Mouse (Mus musculus): ENCODE data around the gene Pacrg. TPM values are rescaled to one million over a fixed set of nuclear protein-coding genes. Genes with fewer than 3 reads are reported as not detected.

The Pacrg gene
- polyA plus RNA-seq, 1 experiment: 264 TPM

GRCm38 (mm10) chr17:10439815-10440214 is 400.3 kb downstream of the Pacrg start:
- Histone ChIP-seq H3K27me3 (ENCODE audit: control insufficient read depth, insufficient read depth, low read length) (no peaks in the 10 kb centered on the region), H3K27ac (ENCODE audit: control insufficient read depth, insufficient read depth, low read depth, low read length) (no peak overlapping the region), H3K4me1 (ENCODE audit: control insufficient read depth, insufficient read depth, low read length) (peaks cover 3% of the 10 kb centered on the region; the same call in 1 of the 2 replicates), H3K4me3 (ENCODE audit: control insufficient read depth, low read depth, low read length) (no peak overlapping the region), H3K36me3 (ENCODE audit: control insufficient read depth, insufficient read depth, low read length) (no peaks in the 10 kb centered on the region)
- no peak for TF ChIP-seq CTCF (IDR thresholded peaks at IDR 0.05; ENCODE audit: control insufficient read depth, insufficient read depth, insufficient replicate concordance, low read depth, low read length)
- no peak for TF ChIP-seq POLR2A (IDR thresholded peaks at IDR 0.05; ENCODE audit: control insufficient read depth, low read depth, low read length)

GRCm38 (mm10) chr17:10434867-10435266 is 405.2 kb downstream of the Pacrg start:
- Histone ChIP-seq H3K27me3 (ENCODE audit: control insufficient read depth, insufficient read depth, low read length) (no peaks in the 10 kb centered on the region), H3K4me3 (ENCODE audit: control insufficient read depth, low read depth, low read length) (no peak overlapping the region), H3K4me1 (ENCODE audit: control insufficient read depth, insufficient read depth, low read length) (no peaks in the 10 kb centered on the region), H3K27ac (ENCODE audit: control insufficient read depth, insufficient read depth, low read depth, low read length) (no peak overlapping the region), H3K36me3 (ENCODE audit: control insufficient read depth, insufficient read depth, low read length) (no peaks in the 10 kb centered on the region)
- TF ChIP-seq CTCF (IDR thresholded peaks at IDR 0.05; ENCODE audit: control insufficient read depth, insufficient read depth, insufficient replicate concordance, low read depth, low read length): no peak
- TF ChIP-seq POLR2A (IDR thresholded peaks at IDR 0.05; ENCODE audit: control insufficient read depth, low read depth, low read length): no peak

- no peaks in the 10 kb centered on the region for H3K27me3 ChIP-seq (ENCODE audit: control insufficient read depth, insufficient read depth, low read length)
- H3K27ac ChIP-seq (ENCODE audit: control insufficient read depth, insufficient read depth, low read depth, low read length): no peak overlapping the region
- TF ChIP-seq CTCF (IDR thresholded peaks at IDR 0.05; ENCODE audit: control insufficient read depth, insufficient read depth, insufficient replicate concordance, low read depth, low read length) (no peak), POLR2A (IDR thresholded peaks at IDR 0.05; ENCODE audit: control insufficient read depth, low read depth, low read length) (no peak)
- H3K4me1 ChIP-seq (ENCODE audit: control insufficient read depth, insufficient read depth, low read length): no peaks in the 10 kb centered on the region
- H3K36me3 ChIP-seq (ENCODE audit: control insufficient read depth, insufficient read depth, low read length): no peaks in the 10 kb centered on the region
- no peak overlapping the region for H3K4me3 ChIP-seq (ENCODE audit: control insufficient read depth, low read depth, low read length)
These were observed 407.5 kb downstream of the Pacrg start for GRCm38 (mm10) chr17:10432525-10433180.

GRCm38 (mm10) chr17:10431849-10432524 is 408.1 kb downstream of the Pacrg start:
- Histone ChIP-seq H3K27ac (ENCODE audit: control insufficient read depth, insufficient read depth, low read depth, low read length) (no peak overlapping the region), H3K27me3 (ENCODE audit: control insufficient read depth, insufficient read depth, low read length) (no peaks in the 10 kb centered on the region), H3K36me3 (ENCODE audit: control insufficient read depth, insufficient read depth, low read length) (no peaks in the 10 kb centered on the region), H3K4me3 (ENCODE audit: control insufficient read depth, low read depth, low read length) (no peak overlapping the region), H3K4me1 (ENCODE audit: control insufficient read depth, insufficient read depth, low read length) (no peaks in the 10 kb centered on the region)
- no peak for TF ChIP-seq CTCF (IDR thresholded peaks at IDR 0.05; ENCODE audit: control insufficient read depth, insufficient read depth, insufficient replicate concordance, low read depth, low read length)
- TF ChIP-seq POLR2A (IDR thresholded peaks at IDR 0.05; ENCODE audit: control insufficient read depth, low read depth, low read length): no peak

GRCm38 (mm10) chr17:10430831-10431230 is 409.3 kb downstream of the Pacrg start:
- no peak overlapping the region for H3K4me3 ChIP-seq (ENCODE audit: control insufficient read depth, low read depth, low read length)
- TF ChIP-seq POLR2A (IDR thresholded peaks at IDR 0.05; ENCODE audit: control insufficient read depth, low read depth, low read length): no peak
- TF ChIP-seq CTCF (IDR thresholded peaks at IDR 0.05; ENCODE audit: control insufficient read depth, insufficient read depth, insufficient replicate concordance, low read depth, low read length): no peak
- H3K36me3 ChIP-seq (ENCODE audit: control insufficient read depth, insufficient read depth, low read length): no peaks in the 10 kb centered on the region
- no peaks in the 10 kb centered on the region for H3K27me3 ChIP-seq (ENCODE audit: control insufficient read depth, insufficient read depth, low read length)
- no peak overlapping the region for H3K27ac ChIP-seq (ENCODE audit: control insufficient read depth, insufficient read depth, low read depth, low read length)
- no peaks in the 10 kb centered on the region for H3K4me1 ChIP-seq (ENCODE audit: control insufficient read depth, insufficient read depth, low read length)

- H3K4me3 ChIP-seq (ENCODE audit: control insufficient read depth, low read depth, low read length): no peak overlapping the region
- H3K4me1 ChIP-seq (ENCODE audit: control insufficient read depth, insufficient read depth, low read length): no peaks in the 10 kb centered on the region
- TF ChIP-seq POLR2A (IDR thresholded peaks at IDR 0.05; ENCODE audit: control insufficient read depth, low read depth, low read length) (no peak), CTCF (IDR thresholded peaks at IDR 0.05; ENCODE audit: control insufficient read depth, insufficient read depth, insufficient replicate concordance, low read depth, low read length) (no peak)
- no peaks in the 10 kb centered on the region for H3K27me3 ChIP-seq (ENCODE audit: control insufficient read depth, insufficient read depth, low read length)
- H3K36me3 ChIP-seq (ENCODE audit: control insufficient read depth, insufficient read depth, low read length): no peaks in the 10 kb centered on the region
- H3K27ac ChIP-seq (ENCODE audit: control insufficient read depth, insufficient read depth, low read depth, low read length): no peak overlapping the region
These were observed 410.7 kb downstream of the Pacrg start for GRCm38 (mm10) chr17:10429406-10429805.

- no peak overlapping the region for H3K27ac ChIP-seq (ENCODE audit: control insufficient read depth, insufficient read depth, low read depth, low read length)
- H3K4me1 ChIP-seq (ENCODE audit: control insufficient read depth, insufficient read depth, low read length): no peaks in the 10 kb centered on the region
- no peaks in the 10 kb centered on the region for H3K27me3 ChIP-seq (ENCODE audit: control insufficient read depth, insufficient read depth, low read length)
- no peaks in the 10 kb centered on the region for H3K36me3 ChIP-seq (ENCODE audit: control insufficient read depth, insufficient read depth, low read length)
- no peak for TF ChIP-seq POLR2A (IDR thresholded peaks at IDR 0.05; ENCODE audit: control insufficient read depth, low read depth, low read length)
- no peak for TF ChIP-seq CTCF (IDR thresholded peaks at IDR 0.05; ENCODE audit: control insufficient read depth, insufficient read depth, insufficient replicate concordance, low read depth, low read length)
- no peak overlapping the region for H3K4me3 ChIP-seq (ENCODE audit: control insufficient read depth, low read depth, low read length)
These were observed 414.8 kb downstream of the Pacrg start for GRCm38 (mm10) chr17:10425311-10425710.
